Mouse (Mus musculus): ENCODE results near the gene Colq. TPM values are rescaled to one million over a fixed set of nuclear protein-coding genes. Genes with fewer than 3 reads are reported as not detected.

The Colq gene
- total RNA-seq, 2 experiments from 2014 or later: not detected

- no peak for ATAC-seq (replicated peaks; ENCODE audit: low FRiP score, poor library complexity, severe bottlenecking)
These were observed 53.8 kb downstream of the Colq start for GRCm38 (mm10) chr14:31537298-31537697.

GRCm38 (mm10) chr14:31532656-31533055, 58.5 kb downstream of the Colq start:
- ATAC-seq (replicated peaks; ENCODE audit: low FRiP score, poor library complexity, severe bottlenecking): no peak

DNA sequence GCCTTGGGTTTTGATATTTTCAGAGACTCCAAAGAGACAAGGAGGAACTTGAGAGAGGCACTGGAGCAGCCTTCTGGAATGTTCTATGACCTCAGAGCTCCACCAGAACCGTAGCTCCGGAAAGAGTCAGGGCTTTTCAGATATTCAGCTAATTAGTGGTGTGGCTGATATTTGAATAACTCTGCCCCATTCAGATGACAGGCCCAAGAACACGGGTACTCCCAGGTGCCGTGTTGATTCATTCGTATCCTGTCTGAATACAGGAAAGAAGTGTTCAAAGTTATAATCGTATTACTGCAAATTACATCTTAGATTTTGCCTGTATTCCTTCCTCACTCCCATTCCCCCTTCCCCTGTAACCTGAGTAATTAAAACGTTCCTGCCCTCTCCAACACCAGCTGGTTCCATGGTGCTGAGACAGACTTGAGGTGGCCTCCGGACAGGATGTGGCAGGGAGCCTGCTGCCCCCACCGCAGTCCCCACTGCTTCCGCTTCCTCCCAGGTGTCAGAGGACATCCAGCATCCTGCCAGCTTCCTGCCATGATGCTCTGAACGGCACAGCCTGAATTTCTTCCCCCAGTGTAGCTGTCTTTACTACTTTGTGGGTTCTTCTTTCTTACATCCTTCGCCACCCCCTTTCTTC, 59.5 kb downstream of the Colq start:
- ATAC-seq (replicated peaks; ENCODE audit: low FRiP score, poor library complexity, severe bottlenecking): no peak

DNA sequence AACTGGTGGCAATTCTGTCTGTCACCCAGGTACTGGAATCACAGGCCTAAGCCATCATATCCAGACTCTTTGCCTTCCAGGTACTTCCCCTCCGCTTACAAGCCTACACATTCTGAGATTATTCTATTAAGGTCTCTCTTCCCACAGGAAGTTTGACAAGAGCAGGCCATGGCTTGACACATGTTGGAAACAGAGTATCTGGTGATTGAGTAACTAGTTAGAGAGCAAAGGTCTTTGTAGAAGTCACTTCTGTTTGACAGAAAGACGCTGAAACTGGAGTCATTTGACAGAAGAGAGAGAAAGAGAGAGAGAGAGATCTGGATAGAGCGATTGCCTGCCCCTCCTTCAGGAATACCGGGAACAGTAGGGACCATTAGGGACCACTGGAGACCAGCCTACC, 60.3 kb downstream of the Colq start:
- ATAC-seq (replicated peaks; ENCODE audit: low FRiP score, poor library complexity, severe bottlenecking): no peak

GRCm38 (mm10) chr14:31525040-31525810, 65.9 kb downstream of the Colq start:
- no peak for ATAC-seq (replicated peaks; ENCODE audit: low FRiP score, poor library complexity, severe bottlenecking)

GRCm38 (mm10) chr14:31521318-31521717, 69.8 kb downstream of the Colq start:
- no peak for ATAC-seq (replicated peaks; ENCODE audit: low FRiP score, poor library complexity, severe bottlenecking)

DNA sequence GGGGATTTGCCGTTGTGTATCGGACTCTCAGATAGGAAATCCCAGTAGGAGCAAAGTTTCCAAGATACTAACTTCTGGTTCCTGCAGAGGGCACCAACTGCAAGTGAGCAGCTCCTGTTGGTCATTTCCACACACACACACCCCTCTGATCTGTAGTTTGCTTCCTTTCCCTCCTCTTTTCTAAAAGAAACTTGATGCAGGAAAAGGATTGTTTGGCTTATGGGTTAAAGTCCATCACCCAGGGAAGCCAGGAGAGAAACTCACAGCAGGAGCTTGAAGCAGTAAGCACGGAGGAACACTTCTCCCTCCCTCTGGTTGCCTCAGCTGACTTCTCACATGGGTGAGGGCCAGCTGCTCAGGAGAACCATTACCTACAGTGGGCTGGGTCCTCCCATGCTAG, 72.0 kb downstream of the Colq start:
- no peak for ATAC-seq (replicated peaks; ENCODE audit: low FRiP score, poor library complexity, severe bottlenecking)

- ATAC-seq (replicated peaks; ENCODE audit: low FRiP score, poor library complexity, severe bottlenecking): no peak
These were observed 75.2 kb downstream of the Colq start for GRCm38 (mm10) chr14:31515895-31516294.

DNA sequence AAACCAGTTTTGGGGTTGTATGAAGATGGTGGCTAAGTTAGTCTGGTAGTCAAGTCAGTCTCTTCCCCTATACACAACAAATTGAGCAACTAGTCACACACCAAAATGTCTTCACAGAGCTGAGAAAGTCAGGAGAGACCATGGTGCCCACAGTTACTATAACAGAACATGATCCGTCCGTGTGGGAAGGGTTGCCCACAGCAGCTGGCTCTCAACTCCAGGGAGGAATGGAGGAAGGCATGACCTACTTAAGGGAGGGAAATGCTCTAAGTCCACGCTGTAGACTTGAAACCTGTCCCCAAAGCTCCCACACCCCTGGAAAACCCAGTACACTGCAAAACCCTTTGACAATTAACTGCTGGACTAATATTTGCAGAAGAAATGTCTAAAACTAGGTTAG, 80.8 kb downstream of the Colq start:
- no peak for ATAC-seq (replicated peaks; ENCODE audit: low FRiP score, poor library complexity, severe bottlenecking)

GRCm38 (mm10) chr14:31509911-31510310, 81.2 kb downstream of the Colq start:
- ATAC-seq (replicated peaks; ENCODE audit: low FRiP score, poor library complexity, severe bottlenecking): no peak

DNA sequence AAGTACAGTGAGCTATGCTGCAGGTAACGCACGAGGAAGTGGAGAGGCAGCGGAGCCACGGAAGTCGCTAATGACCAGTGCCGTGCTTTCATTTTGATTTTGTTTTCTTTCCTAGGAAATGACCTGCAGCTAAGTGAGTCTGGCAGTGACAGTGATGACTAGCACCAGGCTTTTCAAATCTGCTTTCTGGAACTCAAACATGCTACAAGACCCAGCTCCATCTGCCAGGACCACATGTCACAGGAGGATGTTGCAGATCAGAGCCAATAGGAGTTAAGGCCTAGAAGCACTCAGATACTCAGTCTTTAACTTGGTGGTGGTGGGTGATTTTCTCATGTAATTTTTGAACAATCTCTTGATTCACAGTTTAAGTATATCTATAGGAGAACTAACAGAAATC, 84.7 kb downstream of the Colq start:
- ATAC-seq (replicated peaks; ENCODE audit: low FRiP score, poor library complexity, severe bottlenecking): no peak

DNA sequence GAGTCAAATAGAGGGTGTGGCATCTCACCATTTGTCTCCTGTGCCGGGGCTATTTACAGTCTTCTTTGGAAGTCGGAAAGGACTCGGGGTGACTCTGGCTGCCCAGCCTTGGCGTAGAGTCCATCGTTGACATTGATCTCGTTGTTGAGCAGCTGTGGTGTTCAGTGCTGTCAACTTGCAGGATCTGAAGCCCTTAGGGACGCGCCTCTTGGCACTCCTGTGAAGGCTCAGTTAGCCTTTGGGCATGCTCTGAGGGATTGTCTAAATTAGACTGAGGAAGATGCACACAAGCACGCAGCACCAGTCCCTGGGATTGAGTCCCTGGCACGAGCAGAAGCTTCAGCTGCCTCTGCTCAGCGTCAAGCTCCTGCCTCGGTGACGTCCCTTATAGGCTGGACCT, 87.7 kb downstream of the Colq start:
- ATAC-seq (replicated peaks; ENCODE audit: low FRiP score, poor library complexity, severe bottlenecking): no peak

GRCm38 (mm10) chr14:31499526-31499925, 91.6 kb downstream of the Colq start:
- no peak for ATAC-seq (replicated peaks; ENCODE audit: low FRiP score, poor library complexity, severe bottlenecking)

DNA sequence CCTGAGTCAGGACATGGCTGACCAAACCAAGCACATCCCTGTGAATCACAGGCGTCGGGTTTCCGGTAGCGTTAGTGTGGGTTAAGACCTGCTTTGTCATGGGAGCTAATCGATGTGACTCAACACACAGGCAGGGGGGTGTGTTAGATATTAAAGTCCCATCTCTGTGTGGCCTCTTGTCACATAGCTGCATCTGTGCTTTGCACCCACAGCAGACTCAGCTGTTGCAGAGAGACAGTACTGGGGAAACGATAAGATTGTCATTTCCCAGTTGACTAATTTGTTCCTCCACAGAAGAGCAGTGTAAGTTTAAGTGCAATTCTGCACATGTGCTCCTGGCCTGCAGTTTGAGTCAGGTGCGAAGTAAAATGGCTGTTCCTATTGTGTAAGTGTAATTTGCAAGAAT, 94.9 kb downstream of the Colq start:
- peak; percentile 72 for ATAC-seq (replicated peaks; ENCODE audit: low FRiP score, poor library complexity, severe bottlenecking)

DNA sequence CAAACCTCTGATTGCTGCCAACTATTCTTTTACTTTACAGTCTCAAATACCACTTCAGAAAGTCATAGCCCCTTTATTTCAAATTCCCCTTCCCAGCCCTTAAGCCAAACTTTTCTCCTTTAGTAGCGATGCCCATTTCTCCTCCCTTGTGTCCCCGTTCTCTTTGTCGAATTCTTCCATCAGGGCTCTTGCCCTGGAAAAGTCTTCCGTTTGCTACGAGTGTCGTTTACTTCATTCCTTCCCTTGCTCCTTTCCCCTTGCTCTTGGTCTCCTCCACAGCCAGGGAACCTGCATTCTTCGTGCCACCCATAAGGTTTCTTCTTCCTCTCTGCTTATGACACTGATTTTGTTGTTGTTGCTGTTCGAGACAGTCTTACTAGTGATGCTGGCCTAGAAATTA, 95.6 kb downstream of the Colq start:
- ATAC-seq (replicated peaks; ENCODE audit: low FRiP score, poor library complexity, severe bottlenecking): no peak

DNA sequence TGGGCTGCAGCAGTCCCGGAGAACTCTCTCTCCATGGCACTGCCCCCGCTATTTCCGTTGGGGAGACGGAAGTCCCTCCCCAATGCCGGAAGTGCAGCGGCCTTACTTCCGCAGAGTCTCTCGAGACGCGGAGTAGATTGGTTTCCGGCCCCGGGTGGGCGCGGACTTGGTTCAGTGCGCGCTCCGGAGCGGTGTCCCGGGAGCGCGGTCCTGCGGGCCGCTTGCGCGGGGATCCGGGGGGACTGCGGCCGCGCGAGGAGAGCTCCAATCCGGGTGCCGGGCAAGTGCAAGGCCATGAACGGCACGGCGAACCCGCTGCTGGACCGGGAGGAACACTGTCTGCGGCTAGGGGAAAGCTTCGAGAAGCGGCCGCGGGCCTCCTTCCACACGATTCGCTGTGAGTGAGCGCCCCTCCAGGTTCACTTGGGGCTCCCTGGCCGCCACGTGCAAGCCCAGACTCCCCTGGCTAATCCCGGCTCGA, 96.1 kb downstream of the Colq start, which contains the start of gene Mettl6:
Gene Mettl6, minus strand, starts transcription at position 66 of the 481 bp plus-strand sequence.
- peak; percentile 93 for ATAC-seq (replicated peaks; ENCODE audit: low FRiP score, poor library complexity, severe bottlenecking)

DNA sequence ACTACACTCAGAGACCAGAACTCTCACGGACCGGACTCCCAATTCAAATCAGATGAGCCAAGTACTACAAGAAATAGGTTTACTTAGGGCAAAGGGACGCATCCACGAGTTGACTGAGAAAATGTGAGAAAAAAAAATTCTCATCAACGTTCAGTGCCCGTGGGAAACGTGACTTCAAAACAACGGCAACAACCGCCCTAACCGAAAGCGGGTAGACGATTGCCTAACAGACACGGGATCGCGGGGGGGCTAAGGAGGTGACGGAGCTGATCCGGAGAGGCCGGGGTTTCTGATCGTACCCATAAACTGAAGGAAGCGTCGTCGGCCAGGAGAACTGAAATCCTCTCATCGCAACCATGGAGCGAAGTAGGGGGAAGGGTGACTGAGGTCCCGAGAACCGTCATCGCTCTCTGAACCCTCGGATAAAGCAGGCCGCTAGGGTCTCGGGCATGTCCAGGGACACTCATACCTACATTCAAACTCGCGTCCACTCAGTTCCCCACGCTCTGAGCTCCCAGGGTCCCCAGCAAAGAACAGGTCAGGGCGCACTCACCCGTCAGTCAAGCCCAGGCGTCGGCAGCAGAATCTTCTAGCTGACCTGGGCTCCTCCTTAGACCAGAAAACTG, 96.7 kb downstream of the Colq start, which contains the start of gene Eaf1:
Gene Eaf1, plus strand, starts transcription at position 51 of the 626 bp plus-strand sequence.
- peak; percentile 56 for ATAC-seq (replicated peaks; ENCODE audit: low FRiP score, poor library complexity, severe bottlenecking)

- ATAC-seq (replicated peaks; ENCODE audit: low FRiP score, poor library complexity, severe bottlenecking): no peak
These were observed 97.2 kb downstream of the Colq start for GRCm38 (mm10) chr14:31493901-31494300.

GRCm38 (mm10) chr14:31488055-31488454, 103.1 kb downstream of the Colq start:
- ATAC-seq (replicated peaks; ENCODE audit: low FRiP score, poor library complexity, severe bottlenecking): no peak

- ATAC-seq (replicated peaks; ENCODE audit: low FRiP score, poor library complexity, severe bottlenecking): no peak
These were observed 104.7 kb downstream of the Colq start for GRCm38 (mm10) chr14:31486465-31486864.

DNA sequence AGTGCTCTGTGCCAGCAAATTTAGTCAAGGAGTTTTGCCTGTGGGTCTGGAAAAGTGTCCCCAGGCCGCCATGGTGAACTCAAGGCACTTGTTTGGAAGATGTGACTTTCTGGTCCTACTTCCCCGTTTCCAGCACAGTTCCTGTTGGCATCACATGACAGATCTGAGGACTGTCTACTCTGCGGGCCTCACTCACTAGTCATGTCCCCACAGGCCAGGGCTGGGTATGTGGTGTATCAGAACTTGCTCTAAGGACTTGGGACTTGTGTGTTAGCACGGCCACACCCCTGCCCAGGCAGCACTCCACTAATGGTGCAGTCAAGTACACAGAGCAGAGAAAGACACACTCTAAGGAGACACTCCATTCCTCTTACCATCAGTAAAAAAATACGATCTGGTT, 108.7 kb downstream of the Colq start:
- no peak for ATAC-seq (replicated peaks; ENCODE audit: low FRiP score, poor library complexity, severe bottlenecking)

All from erythroid progenitor cell, adult 5-6 weeks (primary cell).